Mouse (Mus musculus) cerebellum, adult 18-20 months (tissue): ENCODE results near the gene Gm20403.
"Not testable (repeated sequence)": the region's sequence is repeated elsewhere in the genome, so short reads cannot be mapped to it uniquely, and the experiment has no call there.

Experiments used
- DNase-seq, 2 experiments: peaks; one replicate each; pipeline ENCODE4 v3.0.0; 2021

Gm20403 gene

DNA sequence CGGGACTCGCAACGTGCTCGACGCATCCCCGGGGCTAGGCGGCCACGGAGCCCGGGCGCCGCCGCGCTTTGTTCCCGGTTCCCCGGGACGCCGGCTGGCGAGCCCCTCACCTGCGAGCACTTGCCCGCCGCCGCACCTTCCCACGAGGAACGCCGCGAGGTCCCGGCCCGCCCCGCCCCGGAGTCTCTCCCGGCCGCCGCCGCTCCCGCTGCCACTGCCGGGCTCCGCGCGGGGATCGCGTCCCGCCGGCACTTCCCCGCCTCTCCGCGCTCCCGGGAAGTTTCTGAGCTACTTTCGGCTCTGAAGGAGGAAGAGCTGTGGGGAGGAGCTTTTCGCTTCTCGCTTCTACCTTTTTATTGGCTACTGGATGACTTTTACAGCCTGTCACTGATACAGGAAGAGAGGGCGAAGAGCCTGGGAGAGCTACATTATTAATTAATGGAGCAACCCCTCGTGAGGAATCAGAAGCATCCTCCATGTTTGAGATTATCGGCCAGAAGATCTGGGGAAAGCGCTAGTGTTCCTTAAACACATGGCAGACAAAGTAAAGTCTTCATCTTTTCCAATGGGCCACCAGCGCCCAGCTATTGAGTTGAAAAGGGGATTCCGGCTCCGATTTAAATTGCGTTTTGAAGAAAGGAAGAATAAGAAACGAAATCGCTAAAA is at the start of gene Gm20403:
Gm20403 (minus strand) TSS at position 478 of the 666 bp plus-strand sequence.
- peak; percentile 26 to 45 for DNase-seq

- DNase-seq = no peak
These were observed 40.8 kb upstream of the Gm20403 start for GRCm38 (mm10) chr12:55027088-55027487.

- DNase-seq = no peak
These were observed 37.0 kb upstream of the Gm20403 start for GRCm38 (mm10) chr12:55023284-55023683.

GRCm38 (mm10) chr12:55019421-55019877 is 33.1 kb upstream of the Gm20403 start:
- no peak for DNase-seq

DNA sequence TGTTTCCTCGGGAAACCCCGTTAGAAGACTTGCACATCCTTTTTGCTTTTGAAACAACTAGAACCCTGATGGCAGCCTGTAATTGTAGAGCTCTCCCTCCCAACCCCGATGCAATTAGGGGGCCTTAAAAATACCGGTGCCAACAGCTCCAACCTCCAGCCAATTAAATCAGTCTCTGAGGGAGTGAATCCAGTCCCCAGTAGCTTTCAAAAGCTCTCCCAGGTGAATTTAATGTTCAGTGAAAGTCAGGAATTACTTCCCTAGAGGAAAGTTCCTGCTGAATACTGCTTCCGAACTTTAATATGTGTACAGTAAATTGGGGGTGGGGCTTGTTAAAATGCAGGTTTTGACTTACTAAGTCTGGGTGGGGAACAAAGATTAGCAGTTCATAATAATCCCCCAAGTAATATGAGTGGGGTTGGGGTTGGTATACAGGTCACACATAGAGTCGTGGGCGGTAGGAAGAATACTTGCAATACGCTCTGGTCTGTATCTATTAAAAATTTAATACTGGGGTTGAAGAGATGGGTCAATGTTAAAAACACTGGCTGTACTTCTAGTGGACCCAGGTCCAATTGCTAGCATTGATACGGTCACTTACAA is 30.9 kb upstream of the Gm20403 start:
- DNase-seq = no peak

DNA sequence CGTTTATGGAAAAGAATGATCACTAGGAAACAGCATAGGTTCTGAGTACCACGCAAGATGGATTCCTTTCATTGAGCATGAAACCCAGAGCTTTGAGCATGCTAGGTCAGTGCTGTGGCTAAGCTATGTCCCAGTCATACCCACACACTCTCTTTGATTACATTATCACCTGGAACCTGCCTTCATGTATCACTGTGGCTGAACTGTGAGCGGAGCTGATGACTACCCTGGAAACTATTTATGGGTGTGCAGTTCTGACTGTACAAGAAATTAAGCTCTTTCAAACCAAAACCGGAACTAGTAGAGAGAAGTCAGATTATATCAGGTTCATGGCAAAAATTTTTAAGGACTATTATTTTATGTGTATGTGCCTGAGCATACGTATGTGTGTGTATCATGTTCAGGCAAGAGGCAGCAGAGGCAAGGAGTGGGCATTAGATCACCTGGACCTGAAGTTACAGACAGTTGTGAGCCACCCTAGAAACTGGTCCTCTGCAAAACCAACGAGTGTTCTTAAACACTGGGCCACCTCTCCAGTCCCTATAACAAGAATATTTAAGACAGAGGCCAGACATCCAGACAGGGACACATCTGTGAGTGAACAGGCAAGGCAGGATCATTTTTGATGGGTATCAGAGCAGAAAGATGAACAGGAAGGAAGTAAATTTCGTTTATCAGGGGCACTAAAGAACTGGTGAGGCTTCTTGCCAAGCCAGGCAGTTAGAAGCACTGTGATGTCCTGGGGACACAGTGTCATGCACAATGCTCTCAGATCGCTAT is 30.2 kb upstream of the Gm20403 start:
- no peak for DNase-seq

- no peak for DNase-seq
These were observed 29.1 kb upstream of the Gm20403 start for GRCm38 (mm10) chr12:55015428-55015827.

DNA sequence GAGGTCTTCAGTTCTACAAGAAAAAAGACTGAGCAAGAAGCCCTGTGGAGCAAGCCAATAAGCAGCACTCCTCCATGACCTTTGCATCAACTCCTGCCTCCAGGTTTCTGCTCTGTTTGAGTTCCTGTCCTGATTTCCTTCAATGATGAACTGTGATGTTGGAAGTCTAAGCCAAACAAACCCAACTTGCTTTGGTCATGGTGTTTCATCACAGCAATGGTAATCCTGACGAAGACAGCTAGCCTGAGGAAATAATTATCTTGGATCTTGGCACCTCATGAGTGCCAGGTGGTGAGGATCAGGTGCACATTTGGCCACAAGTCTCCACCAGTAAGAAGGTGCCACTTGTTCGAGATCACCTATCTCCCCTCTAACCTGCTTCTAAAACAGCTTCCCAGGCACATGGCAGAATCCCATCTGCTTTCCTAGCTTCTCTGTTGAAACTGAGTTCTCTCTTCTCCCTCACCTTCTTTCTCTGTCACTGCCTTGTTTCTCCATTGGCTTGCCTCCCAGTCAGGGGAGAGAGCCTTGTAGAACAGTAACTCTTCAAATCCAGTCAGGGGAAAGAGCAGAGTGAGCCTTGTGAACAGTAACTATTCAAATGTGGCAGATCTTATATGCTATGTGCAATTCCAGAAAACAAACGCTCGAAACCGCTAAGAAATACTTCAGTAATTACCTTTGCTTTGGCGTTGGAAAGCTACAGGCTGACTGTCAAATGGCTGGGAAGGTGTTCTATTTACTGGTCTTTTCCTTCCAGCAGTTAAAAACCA is 27.5 kb upstream of the Gm20403 start, which contains the start of gene Baz1a:
Baz1a (minus strand) TSS at position 723 of the 773 bp plus-strand sequence.
- no peak for DNase-seq

GRCm38 (mm10) chr12:55013031-55013430 is 26.7 kb upstream of the Gm20403 start:
- DNase-seq = no peak

DNA sequence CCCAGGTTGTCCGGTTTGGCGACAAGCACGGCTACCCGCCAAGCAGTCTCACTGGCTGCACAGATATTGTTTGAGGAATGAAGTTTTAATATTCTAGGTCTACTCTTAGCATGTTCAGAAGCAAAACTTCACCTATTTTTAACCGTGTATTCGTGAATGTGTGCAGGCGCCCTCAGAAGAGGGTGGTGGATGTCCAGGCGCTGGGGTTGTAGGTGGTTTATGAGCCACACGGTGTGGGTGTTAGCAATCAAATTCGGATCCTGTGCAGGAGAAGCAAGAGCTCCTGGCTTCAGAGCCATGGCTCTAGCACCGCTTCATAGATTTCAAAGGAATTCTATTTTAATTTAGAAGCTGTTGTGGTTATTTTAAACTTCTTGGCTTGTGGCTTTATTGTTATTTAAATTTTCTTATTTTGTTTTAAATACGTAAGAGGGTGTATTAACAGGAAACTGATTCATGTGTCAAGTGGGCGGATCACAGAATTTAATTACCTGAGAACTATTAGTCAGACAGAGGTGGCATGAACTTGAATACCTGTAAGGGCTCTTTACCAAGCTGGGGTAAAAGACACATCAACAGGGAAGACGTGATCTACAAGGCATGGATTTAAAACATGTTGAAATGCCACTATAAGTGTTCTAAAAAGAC is 21.2 kb upstream of the Gm20403 start:
- no peak for DNase-seq

DNA sequence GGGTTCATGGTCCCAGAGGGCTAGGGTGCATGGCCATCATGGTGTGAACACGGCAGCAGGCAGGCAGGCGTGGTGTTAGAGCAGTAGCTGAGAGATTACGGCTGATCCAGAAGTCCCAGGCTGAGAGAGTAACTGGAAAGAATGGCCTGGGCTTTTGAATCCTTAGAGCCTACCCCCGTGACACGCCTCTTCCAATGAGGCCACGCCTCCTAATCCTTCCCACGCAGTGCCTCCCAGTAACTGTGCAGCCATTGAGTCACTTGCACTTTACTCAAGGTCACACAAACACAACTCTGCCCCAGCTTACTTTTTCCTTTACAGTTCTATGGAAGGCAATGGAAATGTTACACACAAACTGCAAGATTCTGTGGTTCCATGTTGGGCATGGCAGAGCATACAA is 19.7 kb upstream of the Gm20403 start:
- no peak for DNase-seq

DNA sequence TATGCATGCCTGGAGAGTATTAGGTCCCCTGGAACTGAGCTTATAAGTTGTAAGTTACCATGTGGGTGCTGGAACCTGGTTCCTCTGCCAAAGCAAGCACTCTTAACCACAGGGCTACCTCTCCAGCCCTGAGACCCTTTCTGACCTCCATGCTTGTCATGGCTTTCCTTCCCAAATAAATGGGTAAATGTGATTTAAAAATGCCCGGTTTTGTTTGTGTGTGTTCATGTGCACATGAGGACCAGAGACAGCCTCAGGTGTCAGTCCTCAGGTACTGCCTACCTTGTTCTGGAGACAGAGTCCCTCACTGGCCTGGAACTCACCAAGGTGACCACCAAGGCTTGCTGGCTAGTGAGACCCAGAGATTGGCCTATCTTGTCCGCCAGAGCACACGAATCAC is 18.1 kb upstream of the Gm20403 start:
- DNase-seq = no peak

DNA sequence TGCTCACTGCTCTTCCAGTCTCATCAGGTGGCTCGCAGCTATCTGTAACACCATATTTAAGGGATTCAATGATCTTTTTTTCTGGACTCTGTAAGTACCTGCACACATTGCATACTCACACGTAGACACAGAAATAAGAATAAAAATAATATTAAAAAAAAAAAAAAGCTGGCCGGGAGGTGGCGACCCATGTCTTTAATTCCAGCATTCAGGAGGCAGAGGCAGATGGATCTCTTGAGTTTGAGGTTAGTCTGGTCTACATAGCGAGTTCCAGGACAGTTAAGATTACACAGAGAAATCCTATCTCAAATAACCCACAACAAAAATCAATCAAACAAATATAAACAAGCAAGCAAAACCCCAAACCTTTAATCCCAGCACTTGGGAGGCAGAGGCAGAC is 17.5 kb upstream of the Gm20403 start:
- DNase-seq = no peak

GRCm38 (mm10) chr12:55002532-55002931 is 16.2 kb upstream of the Gm20403 start:
- DNase-seq = not testable (repeated sequence)

GRCm38 (mm10) chr12:54999016-54999690 is 12.8 kb upstream of the Gm20403 start:
- no peak for DNase-seq

- DNase-seq = no peak
These were observed 12.1 kb upstream of the Gm20403 start for GRCm38 (mm10) chr12:54998411-54998810.

DNA sequence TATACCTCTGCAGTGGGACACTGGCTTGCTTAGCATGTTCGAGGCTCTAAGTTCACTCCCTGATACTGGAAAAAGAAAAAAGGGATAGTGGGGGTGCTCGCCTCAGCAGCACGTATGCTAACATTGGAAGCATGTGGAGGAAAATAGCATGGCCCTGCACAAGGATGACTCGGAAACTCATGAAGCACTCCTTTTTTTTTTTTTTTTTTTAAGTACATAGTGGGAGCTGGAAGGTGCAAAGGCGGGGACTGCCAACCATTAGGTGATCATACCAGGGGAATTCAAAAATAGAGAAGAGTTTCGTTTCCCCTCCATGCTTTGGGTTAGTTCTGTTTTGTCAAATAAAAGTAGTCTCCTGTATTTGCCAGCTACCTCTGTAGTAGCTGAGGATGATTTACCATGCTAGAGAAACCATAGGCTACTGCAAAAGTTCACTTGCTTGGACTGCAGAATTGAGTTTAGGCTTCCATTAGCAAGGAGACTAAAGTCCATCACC is 10.7 kb upstream of the Gm20403 start:
- no peak for DNase-seq

GRCm38 (mm10) chr12:54995965-54996364 is 9.6 kb upstream of the Gm20403 start:
- DNase-seq = no peak

GRCm38 (mm10) chr12:54994418-54994817 is 8.1 kb upstream of the Gm20403 start:
- no peak for DNase-seq

DNA sequence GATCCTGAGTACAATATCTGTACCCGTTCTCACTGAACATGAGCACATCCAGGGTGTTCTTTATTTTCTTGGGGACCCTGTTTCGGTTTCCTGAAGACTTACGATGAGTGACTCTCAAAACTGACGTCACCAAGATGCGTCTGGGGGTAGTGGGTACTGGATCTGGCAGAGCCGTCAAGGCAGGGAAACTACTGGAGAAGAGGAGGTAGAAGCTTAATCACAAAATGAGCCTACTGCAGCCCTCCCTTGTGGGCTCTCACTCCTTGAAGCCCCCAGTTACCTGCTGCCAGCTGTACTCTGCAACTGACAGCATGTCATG is 7.7 kb upstream of the Gm20403 start:
- no peak for DNase-seq

GRCm38 (mm10) chr12:54993246-54994067 is 7.1 kb upstream of the Gm20403 start:
- DNase-seq = no peak
